Mouse (Mus musculus): Measurements from ENCODE around the gene Rasal2. TPM values are rescaled to one million over a fixed set of nuclear protein-coding genes. Genes with fewer than 3 reads are reported as not detected.

Gene Rasal2
- polyA plus RNA-seq, 1 experiment from 2014 or later = 16.6 TPM

- no peak for TF ChIP-seq CTCF (IDR thresholded peaks at IDR 0.05)
- ChIA-PET POLR2A (no interaction called here), CTCF (no interaction called here)
- H3K27me3 ChIP-seq = no peaks in the 10 kb centered on the region
- DNase-seq (ENCODE audit: low read depth, low spot score) (no peak), ATAC-seq (peak; percentile 52)
- in situ Hi-C loops (cut with MboI; ENCODE audit: low pct_unique_long_range_greater_than_20kb) = no loop called here
Observed at GRCm38 (mm10) chr1:157086097-157086994, 326.0 kb downstream of the Rasal2 start.

Other genes with a start within 250 kb of the Rasal2 start
- not detected for gene Cryzl2, start 46.0 kb upstream of the Rasal2 start, polyA plus RNA-seq (2021)
- gene Sec16b, start 94.1 kb upstream of the Rasal2 start, polyA plus RNA-seq (2021) = 0.39 TPM

Data from Patski (cell line).